Mouse (Mus musculus) brown adipose tissue, adult 24 weeks (tissue): ENCODE results near the gene Tor1aip2. TPM values are rescaled to one million over a fixed set of nuclear protein-coding genes. Genes with fewer than 3 reads are reported as not detected.

Source experiments
- H3K27ac ChIP-seq: fragments of 200-500 bp; replicated peaks from 2 replicates; pipeline ENCODE4 v1.5.1; 2012; ENCODE audit warnings: low read depth, mild to moderate bottlenecking, low read length
- H3K4me1 ChIP-seq: fragments of 200-500 bp; 2 replicates; pipeline ENCODE4 v1.6.1; 2012; ENCODE audit warnings: low read length, mixed read lengths; ENCODE audit not compliant: control insufficient read depth, insufficient read depth, insufficient read length
- H3K4me3 ChIP-seq: fragments of 200-500 bp; 2 replicates; pipeline ENCODE4 v1.5.1; 2012; ENCODE audit warnings: low read depth, mild to moderate bottlenecking, low read length, moderate library complexity; ENCODE audit not compliant: insufficient read depth
- polyA plus RNA-seq: library from polyadenylated mRNA; stranded (reverse); fragments of >200 nt; gene quantifications from 2 replicates; pipeline ENCODE4 v1.2.4, GENCODE M21; 2012; ENCODE audit not compliant: missing spikeins, insufficient read depth, insufficient read length

The Tor1aip2 gene
- 61.1 and 70.9 TPM in 2 replicates for polyA plus RNA-seq

DNA sequence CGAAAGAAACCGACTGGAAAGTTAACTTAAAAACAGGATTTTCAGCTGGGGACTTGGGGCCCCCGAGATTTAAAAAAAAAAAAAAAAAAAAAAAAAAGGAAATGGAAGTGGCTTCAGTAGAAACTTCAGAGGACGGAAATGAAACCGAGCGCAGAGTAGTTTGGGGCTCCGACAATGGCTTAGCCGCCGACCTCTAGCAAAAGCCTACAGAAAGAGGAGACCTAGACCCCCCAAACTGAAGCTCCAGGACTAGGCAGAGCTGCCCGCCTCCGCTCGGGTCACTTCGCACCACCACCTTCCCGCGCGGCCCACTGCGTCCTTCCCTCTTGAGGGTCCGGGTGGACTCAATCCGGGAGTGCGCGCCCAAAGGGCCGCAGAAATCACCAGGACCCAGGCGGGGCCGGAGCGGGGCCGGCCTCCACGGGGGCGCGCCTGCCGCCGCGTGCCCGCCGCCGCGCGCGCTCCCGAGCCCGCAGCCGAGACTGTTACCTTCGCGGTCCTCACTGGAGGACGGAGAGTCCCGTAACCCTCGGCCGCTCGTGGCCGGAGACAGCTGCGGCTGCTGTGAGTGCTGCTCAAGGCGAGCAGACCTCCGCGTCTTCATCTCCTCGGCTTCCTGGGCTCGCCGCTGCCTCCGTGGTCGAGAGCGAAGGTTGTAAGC is at the start of gene Tor1aip2:
Gene Tor1aip2, plus strand, starts transcription at position 135 of the 661 bp plus-strand sequence.
- peak within 1 kb of the TSS; percentile 74 for H3K4me3 ChIP-seq
- peak within 1 kb of the TSS; percentile 97 for H3K27ac ChIP-seq
- peaks cover 2% of the 10 kb centered on the region; the same call in 1 of the 2 replicates for H3K4me1 ChIP-seq

- H3K27ac ChIP-seq = no peak overlapping the region
- no peak overlapping the region for H3K4me3 ChIP-seq
- no peaks in the 10 kb centered on the region for H3K4me1 ChIP-seq
Measured at GRCm38 (mm10) chr1:155987625-155988024, 47.6 kb upstream of the Tor1aip2 start.

DNA sequence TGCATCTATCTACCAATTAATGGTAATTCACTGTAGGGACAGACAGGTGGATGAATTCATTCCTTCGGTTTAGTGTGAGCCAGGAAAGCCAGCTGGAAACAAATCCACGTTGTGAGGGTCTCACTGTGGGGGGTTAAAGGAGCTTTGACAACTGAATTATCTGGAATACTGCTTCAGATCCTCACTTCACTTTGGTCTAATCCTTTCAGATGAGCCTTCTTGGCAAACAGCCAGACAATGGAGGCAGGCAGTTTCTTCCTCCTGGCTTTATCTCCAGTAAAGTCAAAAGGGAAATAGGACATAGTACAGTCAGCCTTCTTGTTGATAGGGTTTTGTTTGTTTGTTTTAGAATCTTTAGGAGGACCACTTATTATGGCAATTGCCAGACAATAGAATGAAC is 45.8 kb upstream of the Tor1aip2 start:
- H3K4me1 ChIP-seq = no peaks in the 10 kb centered on the region
- H3K27ac ChIP-seq = no peak overlapping the region
- H3K4me3 ChIP-seq = no peak overlapping the region

DNA sequence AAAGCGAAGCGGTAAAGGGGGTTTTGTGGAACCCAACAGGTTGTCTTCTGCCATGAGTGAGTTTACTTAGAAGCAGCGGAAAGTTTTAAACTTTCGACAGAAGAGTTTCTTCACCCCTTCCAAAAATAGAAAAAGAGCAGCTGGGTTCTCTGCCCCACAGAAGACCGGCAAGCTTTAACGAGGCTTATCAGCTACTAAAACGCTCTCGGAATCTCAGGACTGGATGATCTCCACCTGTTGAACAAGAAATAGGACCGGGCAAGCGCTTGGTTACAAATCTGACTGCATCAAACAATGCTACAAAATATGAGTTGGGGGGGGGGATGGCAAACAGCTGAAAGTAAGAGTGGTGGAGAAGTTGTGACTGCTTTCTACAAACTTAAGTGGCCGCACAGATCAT is 44.8 kb upstream of the Tor1aip2 start:
- Histone ChIP-seq H3K4me3 (no peak overlapping the region), H3K4me1 (no peaks in the 10 kb centered on the region), H3K27ac (no peak overlapping the region)

GRCm38 (mm10) chr1:155994524-155994923 is 40.7 kb upstream of the Tor1aip2 start:
- Histone ChIP-seq H3K4me1 (no peaks in the 10 kb centered on the region), H3K4me3 (no peak overlapping the region), H3K27ac (no peak overlapping the region)

DNA sequence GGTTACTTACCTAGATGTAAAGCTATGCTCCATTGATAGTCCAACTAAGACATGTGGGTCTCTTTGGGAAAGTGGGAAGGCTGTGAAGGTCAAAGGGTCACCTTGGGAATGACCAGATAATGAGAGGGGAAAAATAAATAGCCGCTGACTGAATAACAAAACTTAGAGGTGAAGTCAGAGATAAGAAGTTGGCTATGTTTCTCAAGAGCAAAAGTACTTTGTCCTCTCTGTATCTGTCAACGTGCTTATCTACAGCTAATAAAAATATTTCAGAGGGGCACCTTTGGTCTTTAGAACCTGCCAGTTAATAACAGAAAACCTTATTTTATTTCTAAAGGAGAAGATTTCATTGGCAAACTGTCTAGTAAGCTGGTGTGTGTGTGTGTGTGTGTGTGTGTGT is 39.6 kb upstream of the Tor1aip2 start:
- Histone ChIP-seq H3K4me3 (no peak overlapping the region), H3K27ac (no peak overlapping the region), H3K4me1 (no peaks in the 10 kb centered on the region)

DNA sequence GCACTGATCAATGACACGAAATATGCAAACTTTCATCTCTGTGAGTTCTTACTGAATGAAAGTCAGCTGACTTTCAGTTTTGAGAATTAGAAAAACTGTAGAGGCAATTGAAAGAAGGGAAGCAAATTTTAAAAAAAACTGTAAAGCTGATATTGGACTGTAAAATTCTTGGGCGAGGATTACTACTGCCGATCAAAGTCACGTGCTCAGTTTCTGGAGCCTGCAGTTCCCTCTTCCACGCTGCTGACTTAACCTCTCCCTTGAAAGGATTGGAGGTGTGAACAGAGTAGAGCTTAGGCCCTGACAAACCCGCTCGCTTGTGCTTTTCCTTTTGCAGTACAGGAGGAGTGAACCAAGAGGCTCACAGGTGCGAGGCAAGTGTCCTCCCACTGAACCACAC is 32.8 kb upstream of the Tor1aip2 start:
- no peaks in the 10 kb centered on the region for H3K4me1 ChIP-seq

GRCm38 (mm10) chr1:156003201-156003935 is 31.8 kb upstream of the Tor1aip2 start:
- Histone ChIP-seq H3K4me1 (no peaks in the 10 kb centered on the region), H3K27ac (no peak overlapping the region), H3K4me3 (no peak overlapping the region)

More for the DNA sequence above, 32.8 kb upstream of the Tor1aip2 start:
- Histone ChIP-seq H3K27ac (no peak overlapping the region), H3K4me3 (no peak overlapping the region)

DNA sequence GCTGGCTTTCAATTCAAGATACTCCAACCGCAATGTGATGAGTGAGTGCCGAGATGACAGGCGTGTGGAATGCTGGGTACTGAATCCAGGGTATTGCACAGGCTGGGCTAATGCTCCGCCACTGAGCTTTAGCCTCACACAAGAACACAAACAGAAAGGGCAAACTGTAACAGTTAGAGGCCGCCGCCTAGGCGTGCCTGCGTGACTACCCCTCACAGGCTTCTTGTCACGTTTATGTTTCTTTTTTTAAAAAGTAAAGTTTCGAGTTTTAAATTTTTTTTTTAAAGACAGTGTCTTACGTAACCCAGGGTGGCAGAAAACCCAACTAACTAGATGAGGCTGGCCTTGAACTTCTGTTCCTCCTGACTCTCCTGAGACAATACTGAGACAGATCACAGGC is 29.3 kb upstream of the Tor1aip2 start:
- Histone ChIP-seq H3K4me1 (no peaks in the 10 kb centered on the region), H3K4me3 (no peak overlapping the region), H3K27ac (no peak overlapping the region)

- H3K4me1 ChIP-seq = no peaks in the 10 kb centered on the region
- H3K27ac ChIP-seq = no peak overlapping the region
- H3K4me3 ChIP-seq = no peak overlapping the region
Measured at GRCm38 (mm10) chr1:156009003-156009402, 26.2 kb upstream of the Tor1aip2 start.

DNA sequence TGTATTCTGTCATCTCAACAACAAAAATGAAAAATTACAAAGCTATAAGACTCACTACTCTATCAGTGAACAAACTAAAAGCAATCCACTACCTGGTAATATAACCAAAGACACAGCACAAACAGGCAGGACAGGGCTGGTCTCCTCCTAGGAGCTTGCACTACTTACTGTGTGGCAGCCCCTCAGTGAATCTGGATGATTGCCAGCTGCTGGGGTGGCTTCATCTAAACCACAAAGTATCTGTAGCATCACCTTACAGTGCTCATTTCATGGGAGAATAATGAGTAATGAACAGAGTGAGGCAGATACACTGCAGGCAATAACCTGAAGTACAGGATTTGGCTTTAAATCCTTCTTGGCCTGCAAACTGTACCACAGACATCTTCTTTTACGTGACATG is 15.4 kb upstream of the Tor1aip2 start:
- no peak overlapping the region for H3K4me3 ChIP-seq
- H3K4me1 ChIP-seq = no peaks in the 10 kb centered on the region
- no peak overlapping the region for H3K27ac ChIP-seq

DNA sequence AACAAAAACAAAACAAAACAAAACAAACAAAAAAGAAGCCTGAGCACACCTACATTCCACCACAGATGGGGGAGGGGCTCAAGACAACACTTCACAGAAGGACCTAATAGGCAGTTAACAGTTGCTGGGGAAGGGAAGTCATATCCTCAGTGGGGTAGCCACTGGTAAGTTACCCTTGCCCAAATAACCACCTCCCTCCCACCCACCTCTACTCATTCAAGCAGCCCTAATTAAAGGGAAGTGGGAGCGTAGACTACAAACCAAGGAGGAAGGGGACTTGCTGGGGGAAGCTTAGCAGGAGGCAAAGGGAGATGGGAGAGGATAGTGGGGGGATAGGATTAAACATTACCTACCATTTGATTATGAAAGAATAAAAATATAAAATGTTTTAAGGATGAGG is 14.8 kb upstream of the Tor1aip2 start:
- Histone ChIP-seq H3K4me1 (no peaks in the 10 kb centered on the region), H3K4me3 (no peak overlapping the region), H3K27ac (no peak overlapping the region)

DNA sequence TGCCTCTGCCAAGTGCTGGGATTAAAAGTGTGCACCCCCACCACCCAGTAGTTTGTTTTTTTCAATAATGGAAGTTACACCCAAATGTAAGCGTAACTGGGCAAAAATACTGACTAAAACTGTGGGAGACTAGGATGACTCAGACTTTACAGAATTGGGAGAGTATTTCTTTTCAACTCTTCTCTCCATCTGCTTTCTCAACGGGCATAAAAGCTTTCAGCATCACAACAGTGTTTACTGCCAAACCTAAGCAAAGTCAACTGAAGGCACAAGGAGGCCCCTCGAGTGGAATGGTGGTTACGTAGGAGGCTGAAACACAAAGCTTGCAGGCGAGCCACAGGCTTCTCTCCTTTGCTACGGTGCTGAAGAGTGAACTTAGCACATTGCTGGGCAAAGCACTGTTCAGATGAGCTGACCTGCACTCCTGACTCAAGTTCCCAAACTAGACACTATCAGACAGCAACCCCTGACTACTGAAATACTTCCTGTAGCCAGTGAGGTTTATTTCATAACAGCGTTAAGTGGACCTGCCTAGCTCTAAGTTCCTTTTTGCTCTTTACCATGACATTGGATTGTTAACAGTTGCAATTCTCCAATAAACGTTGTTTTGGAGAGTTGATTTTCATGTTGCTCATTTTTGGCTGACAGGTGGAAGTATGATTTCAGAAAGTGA is 10.2 kb upstream of the Tor1aip2 start:
- H3K27ac ChIP-seq = no peak overlapping the region; the same call in 1 of the 2 replicates
- no peaks in the 10 kb centered on the region for H3K4me1 ChIP-seq

DNA sequence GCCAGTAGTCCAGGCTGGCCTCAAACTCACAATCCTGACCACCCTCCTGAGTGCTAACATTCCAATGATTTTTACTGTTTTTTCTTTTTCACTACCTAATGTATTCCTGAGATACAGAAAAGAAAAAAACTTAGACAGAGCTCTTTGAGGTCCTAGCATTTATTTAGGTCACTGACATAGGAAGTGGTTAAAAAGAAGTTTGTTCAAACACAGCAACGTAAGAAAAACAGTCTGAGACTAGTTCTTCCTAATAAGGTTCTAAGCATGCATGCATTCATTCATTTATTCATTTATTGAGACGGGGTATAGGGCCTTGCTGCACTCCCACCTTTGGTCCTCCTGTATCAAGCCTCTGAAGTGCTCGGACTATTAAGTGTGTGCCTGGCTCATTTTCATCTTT is 7.4 kb upstream of the Tor1aip2 start:
- Histone ChIP-seq H3K27ac (no peak overlapping the region), H3K4me3 (no peak overlapping the region), H3K4me1 (no peaks in the 10 kb centered on the region)

More for the DNA sequence above, 10.2 kb upstream of the Tor1aip2 start:
- no peak overlapping the region for H3K4me3 ChIP-seq

DNA sequence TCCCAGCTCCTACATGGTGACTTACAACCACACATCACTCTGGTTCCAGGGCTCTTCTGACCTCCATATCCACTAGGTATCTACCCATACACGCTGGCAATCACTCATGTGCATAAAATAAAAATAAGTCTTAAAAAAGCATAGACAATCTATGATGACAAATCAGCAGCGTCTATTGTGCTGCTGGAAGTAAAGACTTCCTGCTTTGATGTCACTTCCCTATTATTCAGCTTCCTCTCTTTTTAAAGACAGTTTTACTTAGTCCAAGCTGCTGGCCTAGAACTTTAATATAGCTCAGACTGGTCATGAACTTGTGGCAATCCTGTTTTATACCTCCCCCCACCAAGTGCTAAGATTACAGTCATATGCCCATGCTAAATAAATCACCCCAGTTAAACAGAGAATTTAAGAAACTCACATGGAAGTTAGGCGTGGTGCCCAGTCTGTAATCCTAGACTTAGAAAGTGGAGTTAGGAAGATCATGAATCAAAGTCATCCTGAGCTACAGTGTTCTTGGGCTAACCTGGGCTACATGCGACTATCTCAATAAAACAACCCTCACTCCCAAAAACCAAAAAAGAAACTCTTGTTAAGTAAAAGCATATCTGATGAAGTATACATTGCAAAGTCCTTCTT is 6.7 kb upstream of the Tor1aip2 start:
- Histone ChIP-seq H3K27ac (no peak overlapping the region), H3K4me1 (no peaks in the 10 kb centered on the region), H3K4me3 (no peak overlapping the region)
